Mouse (Mus musculus) myocyte (in vitro differentiated cells): ENCODE measurements around the gene Trim62. TPM values are rescaled to one million over a fixed set of nuclear protein-coding genes. Genes with fewer than 3 reads are reported as not detected.

Experiments
- H3K27me3 ChIP-seq: one replicate; pipeline ENCODE4 v1.6.1; 2011; ENCODE audit not compliant: control insufficient read depth, insufficient read depth, insufficient read length
- H3K36me3 ChIP-seq: one replicate; pipeline ENCODE4 v1.6.1; 2011; ENCODE audit not compliant: control insufficient read depth, insufficient read depth
- H3K4me2 ChIP-seq: one replicate; pipeline ENCODE4 v1.6.1; 2011; ENCODE audit warnings: low read depth, control low read depth
- H3K4me3 ChIP-seq: one replicate; pipeline ENCODE4 v1.5.1; 2011; ENCODE audit warnings: mild to moderate bottlenecking, control low read depth, moderate library complexity
- H3K79me2 ChIP-seq: one replicate; pipeline ENCODE4 v1.6.1; 2011; ENCODE audit not compliant: control insufficient read depth, insufficient read depth
- H3ac ChIP-seq: one replicate; pipeline ENCODE4 v1.6.1; 2011; ENCODE audit not compliant: control insufficient read depth, insufficient read length
- CEBPB ChIP-seq: IDR thresholded peaks from 2 replicates; pipeline ENCODE4 v1.6.1; 2011; ENCODE audit warnings: mild to moderate bottlenecking, moderate library complexity; ENCODE audit not compliant: poor library complexity, insufficient read depth, severe bottlenecking
- E2F4 ChIP-seq: IDR thresholded peaks from one replicate; pipeline ENCODE4 v1.6.1; 2011; ENCODE audit warnings: mild to moderate bottlenecking, control low read depth, moderate library complexity; ENCODE audit not compliant: insufficient read depth
- MAX ChIP-seq: IDR thresholded peaks from one replicate; pipeline ENCODE4 v1.6.1; 2011; ENCODE audit warnings: low read depth, mild to moderate bottlenecking, control low read depth
- MYOD1 ChIP-seq, 3 experiments: IDR thresholded peaks; one replicate each; pipeline ENCODE4 v1.6.1; 2011; ENCODE audit warnings: control low read depth in 2 of 3, low read depth in 2 of 3, mild to moderate bottlenecking in 2 of 3, moderate library complexity in 1 of 3; ENCODE audit not compliant: insufficient read length in 2 of 3, control insufficient read depth in 1 of 3
- MYOG ChIP-seq, 3 experiments: IDR thresholded peaks; one replicate each; pipeline ENCODE4 v1.6.1; 2011; ENCODE audit warnings: control low read depth in 2 of 3, low read depth in 2 of 3, mild to moderate bottlenecking in 2 of 3; ENCODE audit not compliant: insufficient read length in 2 of 3, control insufficient read depth in 1 of 3, insufficient read depth in 1 of 3
- POLR2A ChIP-seq: IDR thresholded peaks from one replicate; pipeline ENCODE4 v1.6.1; 2011; ENCODE audit warnings: low read depth, mild to moderate bottlenecking, control low read depth, moderate library complexity; ENCODE audit not compliant: insufficient read length
- POLR2AphosphoS2 ChIP-seq: IDR thresholded peaks from one replicate; pipeline ENCODE4 v1.6.1; 2011; ENCODE audit warnings: low read depth, control low read depth; ENCODE audit not compliant: insufficient read length
- REST ChIP-seq: IDR thresholded peaks from one replicate; pipeline ENCODE4 v1.6.1; 2011; ENCODE audit warnings: mild to moderate bottlenecking, control low read depth, moderate library complexity; ENCODE audit not compliant: insufficient read depth, insufficient read length
- SRF ChIP-seq: IDR thresholded peaks from one replicate; pipeline ENCODE4 v1.6.1; 2011; ENCODE audit warnings: low read depth; ENCODE audit not compliant: control insufficient read depth, insufficient read length
- TCF12 ChIP-seq: IDR thresholded peaks from one replicate; pipeline ENCODE4 v1.6.1; 2011; ENCODE audit warnings: mild to moderate bottlenecking, control low read depth; ENCODE audit not compliant: poor library complexity, insufficient read depth, severe bottlenecking
- TCF3 ChIP-seq: IDR thresholded peaks from one replicate; pipeline ENCODE4 v1.6.1; 2011; ENCODE audit warnings: low read depth, control low read depth; ENCODE audit not compliant: insufficient read length
- USF1 ChIP-seq: IDR thresholded peaks from one replicate; pipeline ENCODE4 v1.6.1; 2011; ENCODE audit warnings: low read depth, mild to moderate bottlenecking, control low read depth, moderate library complexity
- polyA plus RNA-seq: library from polyadenylated mRNA; unstranded; fragments of >200 nt; fragmentation: generic; extraction: Trizol; gene quantifications from one replicate; pipeline ENCODE4 v1.2.1, GENCODE M21; 2012; ENCODE audit warnings: missing spikeins

Gene Trim62
- polyA plus RNA-seq, 1 experiment, result 0.65 TPM

- no peak overlapping the region for H3K4me2 ChIP-seq
- H3K4me3 ChIP-seq, result no peak overlapping the region
- TF ChIP-seq TCF12 (no peak), E2F4 (no peak), TCF3 (no peak), MYOG (IDR thresholded peaks at IDR 0.05; ENCODE audit: control insufficient read depth in 1 of 3, insufficient read depth in 1 of 3, insufficient read length in 2 of 3, low read depth in 2 of 3) (no peak)
- no peaks in the 10 kb centered on the region for H3K27me3 ChIP-seq
- no peaks in the 10 kb centered on the region for H3K36me3 ChIP-seq
- no peak overlapping the region for H3ac ChIP-seq
- no peaks in the 10 kb centered on the region for H3K79me2 ChIP-seq
These were observed 64.0 kb downstream of the Trim62 start for GRCm38 (mm10) chr4:128947326-128947933.

GRCm38 (mm10) chr4:128948137-128948674, 64.8 kb downstream of the Trim62 start:
- no peak for TF ChIP-seq TCF3
- TF ChIP-seq MYOD1 (IDR thresholded peaks at IDR 0.05; ENCODE audit: control insufficient read depth in 1 of 3, insufficient read length in 2 of 3, low read depth in 2 of 3), result no peak
- TF ChIP-seq E2F4, result no peak
- no peak for TF ChIP-seq POLR2AphosphoS2
- no peak for TF ChIP-seq TCF12
- no peak for TF ChIP-seq USF1
- TF ChIP-seq SRF, result no peak
- no peak for TF ChIP-seq CEBPB
- no peak for TF ChIP-seq REST
- no peak for TF ChIP-seq MAX
- TF ChIP-seq MYOG (IDR thresholded peaks at IDR 0.05; ENCODE audit: control insufficient read depth in 1 of 3, insufficient read depth in 1 of 3, insufficient read length in 2 of 3, low read depth in 2 of 3), result no peak
- TF ChIP-seq POLR2A, result no peak
- Histone ChIP-seq H3K27me3 (no peaks in the 10 kb centered on the region), H3K4me2 (no peak overlapping the region), H3K79me2 (no peaks in the 10 kb centered on the region), H3K4me3 (no peak overlapping the region), H3ac (no peak overlapping the region), H3K36me3 (no peaks in the 10 kb centered on the region)

- no peak for TF ChIP-seq E2F4
- peak; percentile 47 for TF ChIP-seq POLR2AphosphoS2
- no peaks in the 10 kb centered on the region for H3K27me3 ChIP-seq
- H3K36me3 ChIP-seq, result no peaks in the 10 kb centered on the region
- no peak overlapping the region for H3ac ChIP-seq
- H3K4me2 ChIP-seq, result no peak overlapping the region
- no peaks in the 10 kb centered on the region for H3K79me2 ChIP-seq
- no peak overlapping the region for H3K4me3 ChIP-seq
These were observed 66.2 kb downstream of the Trim62 start for GRCm38 (mm10) chr4:128949470-128950005.

GRCm38 (mm10) chr4:128950461-128950860, 67.1 kb downstream of the Trim62 start:
- TF ChIP-seq MYOG (IDR thresholded peaks at IDR 0.05; ENCODE audit: control insufficient read depth in 1 of 3, insufficient read depth in 1 of 3, insufficient read length in 2 of 3, low read depth in 2 of 3), result no peak
- no peak for TF ChIP-seq MAX
- peak; percentile 11 for TF ChIP-seq REST
- Histone ChIP-seq H3ac (no peak overlapping the region), H3K4me2 (no peak overlapping the region), H3K4me3 (no peak overlapping the region), H3K27me3 (no peaks in the 10 kb centered on the region), H3K36me3 (no peaks in the 10 kb centered on the region), H3K79me2 (no peaks in the 10 kb centered on the region)

GRCm38 (mm10) chr4:128953851-128954250, 70.5 kb downstream of the Trim62 start:
- no peak overlapping the region for H3ac ChIP-seq
- no peak overlapping the region for H3K4me2 ChIP-seq
- no peaks in the 10 kb centered on the region for H3K79me2 ChIP-seq
- no peak overlapping the region for H3K4me3 ChIP-seq
- H3K36me3 ChIP-seq, result no peaks in the 10 kb centered on the region
- no peaks in the 10 kb centered on the region for H3K27me3 ChIP-seq
- no peak for TF ChIP-seq POLR2AphosphoS2
- no peak for TF ChIP-seq USF1
- TF ChIP-seq MYOD1 (IDR thresholded peaks at IDR 0.05; ENCODE audit: control insufficient read depth in 1 of 3, insufficient read length in 2 of 3, low read depth in 2 of 3), result no peak
- TF ChIP-seq TCF12, result no peak
- TF ChIP-seq MYOG (IDR thresholded peaks at IDR 0.05; ENCODE audit: control insufficient read depth in 1 of 3, insufficient read depth in 1 of 3, insufficient read length in 2 of 3, low read depth in 2 of 3), result no peak
- no peak for TF ChIP-seq CEBPB
- TF ChIP-seq SRF, result no peak
- TF ChIP-seq E2F4, result no peak
- no peak for TF ChIP-seq TCF3
